Mouse (Mus musculus) layer of hippocampus, adult 9-11 months (tissue): ENCODE data around the gene Ints6l.
A peak's percentile ranks its signal among the peaks of the same experiment; 100 is the strongest.

ENCODE experiments used
- DNase-seq: peaks from one replicate; pipeline ENCODE4 v3.0.0; 2022

Ints6l gene

DNA sequence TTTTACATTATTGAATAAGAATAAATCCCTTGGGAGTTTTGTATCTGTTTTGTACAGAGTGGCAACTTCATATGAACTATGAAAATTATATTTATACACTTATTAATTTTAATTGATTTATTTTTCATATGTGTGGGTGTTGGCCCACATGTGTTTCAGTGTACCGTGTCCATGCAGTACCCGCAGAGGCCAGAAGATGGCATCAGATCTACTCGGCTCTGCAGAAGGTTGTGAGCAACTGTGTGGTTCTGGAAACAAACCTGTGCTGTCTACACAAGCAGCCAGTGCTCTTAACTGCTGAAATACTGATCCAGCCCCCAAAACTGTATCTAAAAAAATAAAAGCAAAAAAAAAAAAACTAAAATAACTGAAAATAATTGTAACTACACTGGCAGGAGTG is 76.6 kb downstream of the Ints6l start:
- peak; percentile 57 for DNase-seq

GRCm38 (mm10) chrX:56537162-56537561 is 82.5 kb downstream of the Ints6l start:
- no peak for DNase-seq

GRCm38 (mm10) chrX:56549506-56549905 is 94.8 kb downstream of the Ints6l start, which contains the start of gene Gm648:
TSS of gene Gm648 (minus strand) at chrX:56549606.
- DNase-seq: no peak

GRCm38 (mm10) chrX:56553584-56553983 is 98.9 kb downstream of the Ints6l start:
- DNase-seq: no peak
